Mouse (Mus musculus) megakaryocyte, embryonic 14.5 days (primary cell): ENCODE results near the gene Adrb1. TPM values are rescaled to one million over a fixed set of nuclear protein-coding genes. Genes with fewer than 3 reads are reported as not detected.
A peak's percentile ranks its signal among the peaks of the same experiment; 100 is the strongest.

ENCODE experiments used
- H3K27me3 ChIP-seq: replicated peaks from 2 replicates; pipeline ENCODE3; 2012; ENCODE audit warnings: inconsistent platforms
- H3K36me3 ChIP-seq: replicated peaks from 2 replicates; pipeline ENCODE3; 2012; ENCODE audit warnings: low read length, inconsistent platforms, mixed read lengths
- H3K4me1 ChIP-seq: 2 replicates; pipeline ENCODE4 v1.6.1; 2012; ENCODE audit warnings: inconsistent platforms
- H3K4me3 ChIP-seq: replicated peaks from 2 replicates; pipeline ENCODE3; 2012; ENCODE audit warnings: moderate library complexity, mild to moderate bottlenecking, inconsistent platforms
- H3K9me3 ChIP-seq: 2 replicates; pipeline ENCODE4 v1.6.1; 2012; ENCODE audit warnings: inconsistent platforms
- FLI1 ChIP-seq: IDR thresholded peaks from 2 replicates; pipeline ENCODE4 v1.6.1; 2012; ENCODE audit warnings: low read length, inconsistent platforms, mixed read lengths
- GATA1 ChIP-seq: IDR thresholded peaks from 3 replicates; pipeline ENCODE4 v1.6.1; 2012; ENCODE audit warnings: mixed read lengths, low read length, inconsistent platforms, borderline replicate concordance
- polyA plus RNA-seq: library from polyadenylated mRNA; stranded (reverse); fragments of >175 nt; gene quantifications from 2 replicates; pipeline ENCODE4 v1.2.3, GENCODE M21; 2012; ENCODE audit warnings: low replicate concordance; ENCODE audit not compliant: insufficient read depth

Adrb1 gene
- polyA plus RNA-seq, 1 experiment: not detected

DNA sequence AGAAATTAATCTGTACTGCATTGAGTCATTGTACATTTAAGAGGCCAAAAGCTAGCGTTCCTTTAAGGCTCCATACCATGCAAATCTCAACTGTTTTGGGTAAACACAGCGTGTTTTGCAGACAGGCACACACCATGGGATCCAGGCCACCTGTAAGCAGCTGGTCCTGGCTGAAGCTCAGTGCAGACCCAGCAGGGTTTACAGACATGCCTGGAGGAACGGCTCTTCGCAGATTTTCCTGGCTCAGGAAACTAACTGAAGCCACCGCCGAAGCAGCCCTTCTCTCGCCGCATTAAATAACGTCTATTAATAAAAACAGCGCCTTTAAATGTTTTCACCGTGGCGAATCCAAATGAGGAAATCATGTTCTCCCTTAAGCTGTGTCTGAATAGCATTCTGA is 35.8 kb upstream of the Adrb1 start:
- Histone ChIP-seq H3K27me3 (peaks cover 49% of the 10 kb centered on the region), H3K4me3 (no peak overlapping the region), H3K4me1 (peaks cover 27% of the 10 kb centered on the region), H3K36me3 (no peaks in the 10 kb centered on the region), H3K9me3 (0 out of 2 replicates have a peak, but pooled peaks cover 3% of the 10 kb centered on the region)
- no peak for TF ChIP-seq FLI1
- no peak for TF ChIP-seq GATA1

DNA sequence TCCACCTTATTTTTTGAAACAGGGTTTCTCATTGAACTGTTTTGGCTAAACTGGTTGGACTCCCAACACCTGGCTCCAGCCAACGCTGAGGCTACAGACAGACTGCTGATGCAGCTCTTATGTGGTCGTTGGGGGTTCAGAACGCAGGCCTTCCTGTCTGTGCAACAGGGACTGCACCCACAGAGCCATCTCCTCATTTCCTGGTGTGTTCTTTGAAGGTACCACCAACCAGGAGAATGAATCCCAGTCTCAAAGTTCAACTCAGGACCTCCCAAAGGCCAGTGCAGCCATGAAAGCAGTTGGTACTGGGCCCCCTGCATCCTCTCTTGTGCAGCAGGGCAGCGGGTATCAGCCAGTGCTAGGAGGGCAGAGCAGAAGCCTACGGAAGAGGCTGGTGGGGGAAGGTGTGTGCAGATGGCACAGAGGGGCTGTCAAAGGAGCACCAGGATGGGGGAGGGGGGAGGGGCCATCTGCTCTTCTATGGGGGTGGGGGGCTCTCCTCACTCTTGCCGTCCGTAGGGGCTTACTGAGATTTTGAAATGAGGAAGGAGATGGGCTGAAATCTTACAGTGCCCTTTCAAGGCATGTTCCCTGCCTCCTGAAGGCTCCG is 34.9 kb upstream of the Adrb1 start:
- no peak overlapping the region for H3K4me3 ChIP-seq
- TF ChIP-seq GATA1: no peak
- no peak for TF ChIP-seq FLI1
- H3K36me3 ChIP-seq: no peaks in the 10 kb centered on the region
- H3K9me3 ChIP-seq: peaks cover 9% of the 10 kb centered on the region
- peaks cover 19% of the 10 kb centered on the region for H3K4me1 ChIP-seq
- peaks cover 50% of the 10 kb centered on the region for H3K27me3 ChIP-seq

DNA sequence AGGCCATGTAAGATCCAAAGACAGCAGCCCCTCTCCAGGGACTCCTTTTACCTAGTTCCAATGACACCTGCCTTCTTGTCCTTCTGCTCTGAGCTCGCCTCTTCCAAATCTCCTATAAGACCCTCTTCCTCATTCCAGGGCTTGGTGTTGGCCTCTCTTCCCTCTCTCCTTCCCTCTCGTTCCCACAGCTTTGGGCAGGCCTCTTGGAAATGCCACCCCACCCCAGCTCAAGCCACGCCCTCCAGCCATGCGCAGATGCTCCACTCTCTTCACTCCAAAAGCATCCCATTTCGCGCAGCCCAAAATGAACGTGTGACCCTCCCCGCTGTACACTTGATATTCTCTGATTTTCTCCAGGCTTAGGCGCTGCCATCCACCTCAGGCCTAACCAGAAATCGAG is 34.3 kb upstream of the Adrb1 start:
- H3K27me3 ChIP-seq: peaks cover 56% of the 10 kb centered on the region
- TF ChIP-seq GATA1 (no peak), FLI1 (no peak)
- no peak overlapping the region for H3K4me3 ChIP-seq
- H3K9me3 ChIP-seq: peaks cover 15% of the 10 kb centered on the region
- H3K36me3 ChIP-seq: no peaks in the 10 kb centered on the region
- peaks cover 14% of the 10 kb centered on the region for H3K4me1 ChIP-seq

DNA sequence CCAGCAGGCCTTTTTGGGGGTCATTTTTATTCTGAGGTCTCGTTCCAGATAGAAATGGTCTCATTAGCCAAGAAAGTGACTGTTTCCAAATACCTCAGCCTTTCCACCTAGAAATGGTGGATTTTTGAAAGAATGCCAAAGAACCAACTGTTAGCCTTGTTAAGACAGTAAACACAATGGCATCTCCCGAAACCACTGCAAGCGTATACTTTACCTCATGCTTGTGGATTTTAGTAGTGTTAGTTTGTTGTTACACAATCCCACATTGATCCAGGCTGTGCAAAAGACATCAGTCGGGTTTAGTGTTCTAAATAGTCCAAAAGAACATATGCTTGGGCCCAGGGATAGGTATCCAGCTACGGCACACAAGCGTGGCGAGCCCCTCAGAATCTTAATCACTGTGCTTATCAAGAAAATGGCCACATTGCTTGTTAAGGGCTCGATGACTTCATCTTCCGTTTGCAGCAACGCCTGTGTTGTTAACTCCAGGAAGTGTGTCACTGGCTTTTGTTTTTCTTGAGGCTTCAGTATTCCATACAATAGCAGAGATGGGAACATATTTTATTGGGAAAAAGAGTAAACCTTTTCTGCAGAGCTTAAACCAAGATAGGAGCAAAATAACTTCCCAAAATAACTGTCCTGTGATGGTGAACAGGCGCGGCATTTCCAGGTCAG is 33.2 kb upstream of the Adrb1 start:
- TF ChIP-seq FLI1 (no peak), GATA1 (no peak)
- peaks cover 7% of the 10 kb centered on the region; the same call in 1 of the 2 replicates for H3K4me1 ChIP-seq
- H3K27me3 ChIP-seq: peaks cover 64% of the 10 kb centered on the region
- H3K9me3 ChIP-seq: peaks cover 19% of the 10 kb centered on the region
- H3K4me3 ChIP-seq: no peak overlapping the region
- no peaks in the 10 kb centered on the region for H3K36me3 ChIP-seq

DNA sequence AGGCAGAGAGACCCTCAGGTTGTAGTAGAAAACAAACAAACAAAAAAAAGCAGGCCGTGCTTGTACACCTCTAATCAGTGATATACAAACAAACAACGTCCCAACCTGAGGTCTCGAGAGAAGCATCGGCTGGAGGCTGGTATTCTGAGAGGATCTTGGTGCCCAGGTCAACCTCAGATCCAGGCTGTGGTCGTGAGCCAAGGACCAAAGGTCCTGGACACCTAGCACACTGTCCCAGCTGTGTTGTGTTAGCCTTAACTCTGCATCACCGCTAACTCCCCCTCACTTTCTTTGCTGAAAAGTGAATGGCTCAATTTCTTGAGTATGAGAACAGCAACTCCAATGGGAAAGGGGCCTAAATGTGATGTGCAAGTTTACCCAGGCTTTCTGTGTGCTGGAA is 32.5 kb upstream of the Adrb1 start:
- H3K27me3 ChIP-seq: peaks cover 62% of the 10 kb centered on the region
- H3K9me3 ChIP-seq: peaks cover 19% of the 10 kb centered on the region
- H3K4me3 ChIP-seq: no peak overlapping the region
- TF ChIP-seq GATA1 (no peak), FLI1 (no peak)
- H3K36me3 ChIP-seq: no peaks in the 10 kb centered on the region
- H3K4me1 ChIP-seq: peaks cover 7% of the 10 kb centered on the region; the same call in 1 of the 2 replicates

DNA sequence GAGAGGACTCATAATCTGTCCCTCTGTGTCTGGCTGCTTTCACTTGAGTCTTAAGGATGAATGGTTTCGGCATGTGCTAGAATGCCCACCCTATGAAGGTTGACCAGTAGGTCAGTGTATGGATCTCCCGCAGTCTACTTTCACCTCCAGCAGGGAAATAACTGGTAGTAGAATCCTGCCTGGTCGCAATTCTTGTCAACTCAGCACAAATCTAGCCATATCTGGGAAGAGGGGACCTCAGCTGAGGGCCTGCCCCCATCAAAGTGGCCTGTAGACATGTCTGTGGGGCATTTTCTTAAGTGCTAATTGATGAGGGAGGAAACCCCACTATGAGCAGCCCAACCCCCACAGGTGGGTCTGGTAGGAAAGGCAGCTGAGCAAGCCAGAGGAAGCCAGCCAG is 30.9 kb upstream of the Adrb1 start:
- peaks cover 60% of the 10 kb centered on the region for H3K27me3 ChIP-seq
- peaks cover 3% of the 10 kb centered on the region; the same call in 1 of the 2 replicates for H3K4me1 ChIP-seq
- TF ChIP-seq GATA1 (no peak), FLI1 (no peak)
- no peak overlapping the region for H3K4me3 ChIP-seq
- peaks cover 19% of the 10 kb centered on the region for H3K9me3 ChIP-seq
- H3K36me3 ChIP-seq: no peaks in the 10 kb centered on the region

DNA sequence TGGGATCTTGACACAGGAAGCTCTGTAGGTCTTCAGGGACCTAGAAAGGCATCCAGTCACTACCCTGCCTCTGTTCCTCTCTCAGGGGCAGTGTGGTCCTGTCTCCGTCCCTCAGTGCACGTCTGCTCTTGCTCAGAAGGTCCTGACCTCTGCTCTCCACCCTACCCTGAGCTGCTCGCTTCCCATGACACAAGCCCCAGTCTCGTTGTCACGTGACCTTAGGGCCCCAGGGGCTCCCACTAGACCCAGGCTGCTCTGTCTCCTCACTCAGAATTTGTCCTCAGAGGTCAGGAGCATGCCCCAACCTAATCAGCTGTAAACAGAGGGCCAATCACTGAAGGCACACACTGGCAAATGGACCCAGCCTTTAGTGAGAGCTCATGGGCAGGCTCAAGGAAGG is 29.5 kb upstream of the Adrb1 start:
- H3K4me1 ChIP-seq: peaks cover 3% of the 10 kb centered on the region; the same call in 1 of the 2 replicates
- no peak overlapping the region for H3K4me3 ChIP-seq
- TF ChIP-seq FLI1 (no peak), GATA1 (no peak)
- peaks cover 19% of the 10 kb centered on the region for H3K9me3 ChIP-seq
- peaks cover 54% of the 10 kb centered on the region for H3K27me3 ChIP-seq
- H3K36me3 ChIP-seq: no peaks in the 10 kb centered on the region

DNA sequence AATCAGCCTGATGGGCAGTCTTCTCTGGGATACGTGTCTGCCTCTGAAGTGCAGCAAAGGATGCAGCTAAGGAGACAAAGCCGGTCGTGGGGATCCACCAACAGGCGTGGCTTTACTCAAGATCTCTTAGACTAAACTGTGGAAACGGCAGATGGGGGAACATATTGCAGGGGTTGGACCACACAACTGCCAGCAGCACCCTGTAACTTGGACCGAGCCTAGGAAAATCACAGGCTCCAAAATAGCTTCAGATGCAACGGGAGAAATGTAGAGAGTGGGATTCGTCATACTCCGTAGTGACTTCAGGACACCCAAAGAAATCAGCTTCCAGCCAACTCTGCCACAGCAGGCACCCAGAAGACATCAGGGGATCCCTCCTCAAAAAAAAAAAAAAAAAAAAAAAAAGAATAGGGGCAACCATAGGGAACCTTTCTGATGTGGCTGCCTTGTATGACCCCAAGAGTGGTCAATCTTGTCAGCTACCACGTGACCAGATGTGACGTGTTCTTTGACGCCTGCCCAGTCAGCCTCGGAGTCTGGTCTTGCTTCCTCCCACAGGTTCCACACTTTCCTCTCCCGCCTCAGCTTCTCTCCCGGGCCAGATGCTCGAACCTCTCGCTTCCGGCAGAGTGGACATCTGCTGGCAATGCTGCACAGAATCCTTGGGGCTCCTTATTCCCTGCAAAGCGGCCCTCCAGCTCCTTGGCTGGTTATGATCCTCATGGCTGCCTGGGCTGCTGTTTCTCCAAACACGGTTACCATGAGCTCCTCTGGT is 24.4 kb upstream of the Adrb1 start:
- Histone ChIP-seq H3K9me3 (peaks cover 11% of the 10 kb centered on the region; the same call in 1 of the 2 replicates), H3K27me3 (peaks cover 62% of the 10 kb centered on the region), H3K4me1 (peaks cover 5% of the 10 kb centered on the region; the same call in 1 of the 2 replicates), H3K4me3 (no peak overlapping the region), H3K36me3 (no peaks in the 10 kb centered on the region)
- no peak for TF ChIP-seq GATA1
- no peak for TF ChIP-seq FLI1

DNA sequence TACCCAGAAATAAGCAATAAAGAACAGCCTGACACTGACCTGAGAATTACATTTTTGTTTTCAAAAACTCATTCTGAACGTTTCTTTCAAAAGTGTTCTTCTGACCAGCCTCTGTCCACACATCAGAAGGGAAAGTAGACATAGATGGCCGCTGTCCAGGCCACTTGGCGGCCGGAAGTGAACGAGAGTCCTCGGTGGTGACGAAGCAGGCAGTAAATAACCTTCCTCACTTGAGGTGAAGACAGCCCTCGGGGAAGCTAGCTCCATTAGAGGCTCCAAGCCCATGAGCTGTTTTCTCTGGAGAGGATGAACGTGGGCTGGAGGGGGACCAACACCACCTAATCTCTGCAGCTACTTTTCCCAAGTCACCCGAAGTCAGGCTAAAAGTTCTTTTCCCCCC is 21.2 kb upstream of the Adrb1 start:
- TF ChIP-seq GATA1: no peak
- no peak for TF ChIP-seq FLI1
- Histone ChIP-seq H3K4me3 (peak overlapping the region; percentile 42), H3K36me3 (no peaks in the 10 kb centered on the region)

More for the DNA sequence above, 21.2 kb upstream of the Adrb1 start:
- H3K9me3 ChIP-seq: 0 out of 2 replicates have a peak, but pooled peaks cover 5% of the 10 kb centered on the region
- H3K27me3 ChIP-seq: peaks cover 66% of the 10 kb centered on the region
- peaks cover 24% of the 10 kb centered on the region for H3K4me1 ChIP-seq
